Mouse (Mus musculus) hindbrain, postnatal 0 days (tissue): ENCODE measurements at regions not wholly inside any gene's neighbourhood (a gene's known extent, or its start where the extent isn't known, plus 50 kb on each side); places are given as distances from the start of the nearest gene placed in this dataset.

Source experiments
- ATAC-seq: fragments of 200-750 bp; cut with Nextera tagmentation; 2 replicates; pipeline ENCODE4 v1.8.0; 2017; ENCODE audit warnings: mild to moderate bottlenecking, moderate TSS enrichment, moderate library complexity
- DNase-seq: peaks from one replicate; pipeline ENCODE4 v3.0.0-alpha.2; 2015; ENCODE audit warnings: low spot score
- H3K27ac ChIP-seq: fragments of 300-500 bp; sonication (generic); 2 replicates; pipeline ENCODE4 v1.5.1; 2014; ENCODE audit warnings: mild to moderate bottlenecking
- H3K27me3 ChIP-seq: fragments of 300-500 bp; sonication (generic); 2 replicates; pipeline ENCODE4 v1.6.1; 2014; ENCODE audit warnings: low read length, mixed read lengths; ENCODE audit not compliant: insufficient read depth
- H3K36me3 ChIP-seq: fragments of 300-500 bp; sonication (generic); 2 replicates; pipeline ENCODE4 v1.6.1; 2014; ENCODE audit warnings: low read length, mixed read lengths; ENCODE audit not compliant: insufficient read depth
- H3K4me1 ChIP-seq: fragments of 300-500 bp; sonication (generic); 2 replicates; pipeline ENCODE4 v1.6.1; 2014; ENCODE audit warnings: antibody characterized with exemption, low read length, mixed read lengths; ENCODE audit not compliant: insufficient read depth
- H3K4me2 ChIP-seq: fragments of 300-500 bp; sonication (generic); 2 replicates; pipeline ENCODE4 v1.6.1; 2014; ENCODE audit warnings: low read depth, mild to moderate bottlenecking, low read length, moderate library complexity, mixed read lengths
- H3K4me3 ChIP-seq: fragments of 300-500 bp; sonication (generic); 2 replicates; pipeline ENCODE4 v1.5.1; 2014; ENCODE audit warnings: low read length
- H3K9ac ChIP-seq: fragments of 300-500 bp; sonication (generic); replicated peaks from 2 replicates; pipeline ENCODE4 v1.6.1; 2014; ENCODE audit warnings: mild to moderate bottlenecking, low read length, moderate library complexity, mixed read lengths
- H3K9me3 ChIP-seq: fragments of 300-500 bp; sonication (generic); 2 replicates; pipeline ENCODE4 v1.6.1; 2016; ENCODE audit warnings: low read length, mixed read lengths
- CTCF ChIP-seq: IDR thresholded peaks from 2 replicates; pipeline ENCODE4 v1.5.1; 2016; ENCODE audit warnings: antibody characterized with exemption, control low read depth, low read depth
- WGBS: fragments of 180-500 bp; shearing (Covaris S2); extraction: QIAGEN DNeasy Blood & Tissue Kit; methylation state at CpG from one replicate; pipeline ENCODE4 v1.1.7; 2014; 5-methylcytosine and 5-hydroxymethylcytosine counted together

DNA sequence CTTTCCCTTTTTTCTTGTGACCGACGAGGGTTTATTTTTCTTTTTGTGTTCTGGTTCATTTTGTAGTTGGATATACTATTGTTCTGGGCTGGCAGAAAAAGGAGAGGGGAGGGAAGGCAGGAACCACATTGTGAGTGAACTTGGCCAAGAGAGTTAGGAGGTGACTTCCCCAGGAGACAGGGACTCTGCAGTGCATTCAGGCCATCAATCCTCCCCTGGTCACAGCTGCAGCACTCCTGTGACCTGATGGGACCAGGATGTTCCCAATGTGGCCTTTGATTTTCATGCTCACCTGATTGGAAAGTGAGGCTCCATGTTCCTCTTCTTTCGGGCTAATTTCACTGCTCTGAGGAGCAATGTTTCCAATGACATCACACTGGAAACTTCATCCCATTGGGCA lies 188.2 kb upstream of the Irx3 start:
- WGBS = 61% methylated on average over 3 of the region's 3 CpGs
- no peak overlapping the region for H3K4me2 ChIP-seq
- H3K4me3 ChIP-seq = no peak overlapping the region
- no peaks in the 10 kb centered on the region for H3K27me3 ChIP-seq
- DNase-seq = no peak
- no peaks in the 10 kb centered on the region for H3K9me3 ChIP-seq
- H3K9ac ChIP-seq = no peak overlapping the region
- H3K4me1 ChIP-seq = no peaks in the 10 kb centered on the region
- H3K36me3 ChIP-seq = no peaks in the 10 kb centered on the region
- ATAC-seq = no peak
- no peak for TF ChIP-seq CTCF
- no peak overlapping the region for H3K27ac ChIP-seq

DNA sequence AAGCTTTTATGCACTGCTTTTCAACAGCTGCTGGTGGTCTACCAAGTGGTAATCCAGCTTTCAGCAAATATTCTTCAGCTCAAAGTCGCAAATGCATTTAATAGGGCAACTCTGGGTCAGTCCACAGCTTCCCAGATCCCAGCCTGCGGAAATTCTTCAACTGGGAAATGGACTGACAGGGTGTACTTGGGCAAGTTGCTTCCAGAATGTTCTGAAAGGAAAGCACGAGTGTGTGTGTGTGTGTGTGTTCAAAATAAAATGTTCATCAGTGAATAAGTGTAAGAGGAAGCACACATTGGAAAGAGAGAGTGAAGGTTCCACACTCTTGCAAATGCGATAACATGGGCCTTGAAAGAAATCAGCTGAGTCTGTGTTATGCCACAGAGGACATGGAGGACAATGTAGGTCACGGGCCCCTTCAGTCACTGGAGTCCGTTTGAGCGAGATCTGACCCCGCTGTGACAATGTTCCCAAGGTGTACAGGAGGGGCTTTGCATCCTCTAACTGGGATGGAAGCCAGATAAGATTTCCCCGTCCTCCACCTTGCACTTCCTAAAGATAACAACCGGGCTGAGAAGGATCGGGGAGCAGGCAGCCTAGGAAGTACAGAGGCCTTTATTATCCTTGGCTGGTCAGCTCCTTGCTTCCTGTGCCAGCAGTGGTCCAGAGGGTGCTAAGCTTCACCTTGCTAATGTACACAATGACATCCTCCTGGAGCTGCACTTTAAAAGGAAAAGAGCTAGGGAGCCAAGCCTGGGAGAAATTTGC lies 187.2 kb upstream of the Irx3 start:
- no peak for TF ChIP-seq CTCF
- DNase-seq (no peak), ATAC-seq (no peak)
- Histone ChIP-seq H3K27ac (no peak overlapping the region), H3K4me2 (no peak overlapping the region), H3K36me3 (no peaks in the 10 kb centered on the region), H3K27me3 (no peaks in the 10 kb centered on the region), H3K4me3 (no peak overlapping the region), H3K9ac (no peak overlapping the region), H3K4me1 (no peaks in the 10 kb centered on the region), H3K9me3 (no peaks in the 10 kb centered on the region)
- 68% methylated on average over 11 of the region's 11 CpGs for WGBS

GRCm38 (mm10) chr8:91987854-91988253 lies 186.0 kb upstream of the Irx3 start:
- TF ChIP-seq CTCF = no peak
- DNase-seq (no peak), ATAC-seq (no peak)
- Histone ChIP-seq H3K36me3 (no peaks in the 10 kb centered on the region), H3K9ac (no peak overlapping the region), H3K27me3 (no peaks in the 10 kb centered on the region), H3K4me1 (no peaks in the 10 kb centered on the region), H3K4me2 (no peak overlapping the region), H3K9me3 (no peaks in the 10 kb centered on the region), H3K27ac (no peak overlapping the region), H3K4me3 (no peak overlapping the region)
- WGBS = 72% methylated on average over 6 of the region's 6 CpGs

GRCm38 (mm10) chr8:91983171-91983570 lies 181.3 kb upstream of the Irx3 start:
- Histone ChIP-seq H3K4me1 (no peaks in the 10 kb centered on the region), H3K27ac (no peak overlapping the region), H3K9me3 (0 out of 2 replicates have a peak, but pooled peaks cover 4% of the 10 kb centered on the region), H3K9ac (no peak overlapping the region), H3K4me3 (no peak overlapping the region), H3K36me3 (no peaks in the 10 kb centered on the region), H3K4me2 (no peak overlapping the region), H3K27me3 (no peaks in the 10 kb centered on the region)
- WGBS = 90% methylated on average over 2 of the region's 2 CpGs
- ATAC-seq (no peak), DNase-seq (no peak)
- no peak for TF ChIP-seq CTCF

DNA sequence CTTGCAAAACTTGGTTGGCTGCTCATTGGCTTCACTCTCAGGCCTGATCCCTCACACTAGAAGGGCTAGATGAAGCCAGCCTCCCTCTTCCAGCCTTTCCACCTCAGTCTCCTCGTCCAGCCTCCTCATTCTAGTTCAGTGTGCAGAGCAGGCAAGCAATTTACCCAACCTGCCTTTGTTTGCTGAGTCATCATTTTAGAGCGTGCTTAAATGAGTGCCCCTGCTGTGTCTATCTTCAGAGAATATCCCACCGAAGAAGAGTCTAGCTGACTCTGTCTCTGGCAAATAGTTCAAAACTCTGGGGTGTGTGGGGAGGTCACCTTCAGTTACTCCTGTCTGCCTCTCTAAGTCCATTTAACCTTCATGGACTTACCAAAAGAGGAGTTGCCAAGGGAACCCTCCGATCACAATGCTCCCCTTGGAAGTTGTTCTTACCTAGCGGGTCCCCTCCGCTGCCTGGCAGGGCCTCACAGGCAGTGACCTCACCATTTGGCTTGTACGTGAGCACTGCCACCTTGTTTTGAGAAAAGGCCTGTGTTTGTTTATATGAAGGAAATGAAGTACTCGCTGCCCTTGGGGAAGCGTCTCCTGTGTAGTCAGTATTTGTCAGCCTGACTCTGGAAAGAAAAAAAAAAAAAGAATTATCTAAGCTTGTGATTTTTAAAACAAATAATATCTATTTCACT lies 175.2 kb upstream of the Irx3 start:
- no peak for TF ChIP-seq CTCF
- 57% methylated on average over 9 of the region's 9 CpGs for WGBS

GRCm38 (mm10) chr8:91975460-91975859 lies 173.6 kb upstream of the Irx3 start:
- 93% methylated on average over 2 of the region's 2 CpGs for WGBS
- no peak overlapping the region for H3K4me3 ChIP-seq
- no peak for TF ChIP-seq CTCF

More for the DNA sequence above, 175.2 kb upstream of the Irx3 start:
- Histone ChIP-seq H3K9ac (no peak overlapping the region), H3K4me3 (no peak overlapping the region), H3K9me3 (0 out of 2 replicates have a peak, but pooled peaks cover 4% of the 10 kb centered on the region), H3K4me2 (no peak overlapping the region), H3K36me3 (no peaks in the 10 kb centered on the region), H3K4me1 (no peaks in the 10 kb centered on the region), H3K27ac (no peak overlapping the region), H3K27me3 (no peaks in the 10 kb centered on the region)
- no peak for ATAC-seq
- no peak for DNase-seq

DNA sequence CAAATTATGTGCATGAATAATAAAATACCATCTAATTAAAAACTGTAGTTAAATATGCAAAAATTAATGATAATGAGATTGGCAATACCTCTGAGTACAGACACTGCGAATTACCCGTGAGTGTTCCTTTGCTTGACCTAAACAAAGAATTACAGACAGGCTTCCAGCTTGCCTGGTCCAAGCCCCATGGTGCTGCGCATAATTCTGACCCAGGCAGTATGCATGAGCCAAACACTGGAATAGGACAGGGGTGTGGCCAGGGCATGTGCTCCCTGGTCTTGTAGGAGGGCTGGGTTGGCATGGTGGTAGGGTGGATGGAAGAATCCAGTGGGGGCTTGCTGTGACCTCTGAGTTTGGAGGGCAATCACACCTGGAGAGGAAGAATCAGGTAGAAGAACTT lies 172.8 kb upstream of the Irx3 start:
- WGBS = 38% methylated on average over 3 of the region's 3 CpGs
- Histone ChIP-seq H3K36me3 (no peaks in the 10 kb centered on the region), H3K9ac (no peak overlapping the region), H3K27ac (no peak overlapping the region), H3K9me3 (no peaks in the 10 kb centered on the region), H3K4me1 (no peaks in the 10 kb centered on the region), H3K4me3 (no peak overlapping the region), H3K27me3 (no peaks in the 10 kb centered on the region), H3K4me2 (no peak overlapping the region)
- DNase-seq (no peak), ATAC-seq (no peak)
- TF ChIP-seq CTCF = no peak

More at GRCm38 (mm10) chr8:91975460-91975859, 173.6 kb upstream of the Irx3 start:
- Histone ChIP-seq H3K9ac (no peak overlapping the region), H3K27ac (no peak overlapping the region), H3K36me3 (no peaks in the 10 kb centered on the region), H3K4me1 (no peaks in the 10 kb centered on the region), H3K27me3 (no peaks in the 10 kb centered on the region), H3K9me3 (no peaks in the 10 kb centered on the region), H3K4me2 (no peak overlapping the region)
- ATAC-seq = no peak
- no peak for DNase-seq
